Mouse (Mus musculus) monocyte, adult 2 months (primary cell): ENCODE measurements around the gene Pcsk1n.
"Not testable (repeated sequence)": the region's sequence is repeated elsewhere in the genome, so short reads cannot be mapped to it uniquely, and the experiment has no call there.

Source experiments
- DNase-seq, 2 experiments: peaks; one replicate each; pipeline ENCODE4 v3.0.0; 2022; ENCODE audit warnings: low spot score in 2 of 2, low read depth in 1 of 2

Pcsk1n gene

DNA sequence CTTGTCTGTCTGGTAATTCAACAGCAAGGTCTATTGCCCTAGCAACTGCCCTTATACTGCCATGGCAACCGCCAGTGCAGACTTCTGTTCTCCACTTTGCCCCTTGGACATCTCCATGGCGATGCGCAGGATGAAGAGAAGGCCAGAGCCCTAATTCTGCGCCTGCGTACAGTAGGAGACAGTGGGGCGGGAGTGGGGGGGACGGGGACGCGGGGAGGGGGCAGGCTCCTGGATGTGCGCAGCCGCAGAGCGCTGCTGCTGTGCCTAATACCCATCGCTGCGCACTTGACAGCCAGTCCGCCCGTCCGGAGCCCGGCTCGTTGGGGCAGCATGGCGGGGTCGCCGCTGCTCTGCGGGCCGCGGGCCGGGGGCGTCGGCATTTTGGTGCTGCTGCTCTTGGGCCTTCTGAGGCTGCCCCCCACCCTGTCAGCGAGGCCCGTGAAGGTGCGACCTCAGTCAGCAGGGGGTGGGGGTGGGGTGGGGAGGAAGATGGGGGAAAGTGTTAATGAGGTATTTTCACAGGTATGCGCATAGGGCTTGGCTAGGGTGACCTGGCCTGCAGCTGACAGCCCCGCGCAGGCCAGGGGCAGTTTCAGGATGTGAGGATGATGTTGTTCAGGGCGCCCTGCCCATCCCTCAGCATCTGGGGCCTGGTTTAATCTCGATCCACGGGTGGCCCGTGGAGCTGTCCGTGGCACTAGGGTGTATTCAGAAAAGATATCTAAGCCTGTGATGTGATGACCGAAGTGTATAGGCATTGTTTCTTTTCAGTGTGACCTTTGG lies at the start of gene Pcsk1n:
TSS of gene Pcsk1n (plus strand) at position 222 of the 783 bp plus-strand sequence.
- no peak for DNase-seq

DNA sequence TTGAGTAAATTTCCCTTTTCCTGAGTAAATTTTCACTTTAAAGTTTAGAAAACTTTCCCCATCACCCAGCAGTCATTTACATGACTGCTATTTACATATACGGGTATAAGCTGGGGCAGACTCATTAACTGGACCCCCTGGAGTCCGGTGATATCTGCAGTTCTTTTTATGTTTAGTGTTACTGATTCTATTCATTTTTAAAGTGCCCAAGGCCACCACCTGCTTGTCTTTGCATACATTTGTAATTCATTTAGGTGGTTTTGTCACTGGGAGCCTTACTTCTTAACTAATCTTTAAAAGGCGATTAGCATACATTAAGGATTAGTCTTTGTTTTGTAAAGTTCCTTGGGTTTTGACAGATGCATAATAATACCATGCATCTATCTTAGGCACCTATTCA lies 49.8 kb upstream of the Pcsk1n start:
- no peak for DNase-seq

- peak; percentile 40 to 62 for DNase-seq
Measured at GRCm38 (mm10) chrX:7878007-7878419, 41.6 kb upstream of the Pcsk1n start, which contains the start of gene Pim2. TSS of gene Pim2 (plus strand) at chrX:7878262.

- DNase-seq, result no peak
Measured at GRCm38 (mm10) chrX:7878495-7878894, 41.1 kb upstream of the Pcsk1n start.

- peak; percentile 13 to 46 for DNase-seq
Measured at GRCm38 (mm10) chrX:7879819-7880218, 39.8 kb upstream of the Pcsk1n start.

- DNase-seq, result peak; percentile 52 to 60
Measured at GRCm38 (mm10) chrX:7883841-7884567, 35.6 kb upstream of the Pcsk1n start, which contains the start of gene Slc35a2. TSS of gene Slc35a2 (plus strand) at chrX:7884028.

GRCm38 (mm10) chrX:7898211-7898610 lies 21.4 kb upstream of the Pcsk1n start:
- no peak for DNase-seq

GRCm38 (mm10) chrX:7898880-7899874 lies 20.4 kb upstream of the Pcsk1n start, which contains the start of the genes Pqbp1 and Timm17b:
TSS of gene Pqbp1 (minus strand) at chrX:7899269.
TSS of gene Timm17b (plus strand) at chrX:7899357.
- peak; percentile 66 to 74 for DNase-seq

DNA sequence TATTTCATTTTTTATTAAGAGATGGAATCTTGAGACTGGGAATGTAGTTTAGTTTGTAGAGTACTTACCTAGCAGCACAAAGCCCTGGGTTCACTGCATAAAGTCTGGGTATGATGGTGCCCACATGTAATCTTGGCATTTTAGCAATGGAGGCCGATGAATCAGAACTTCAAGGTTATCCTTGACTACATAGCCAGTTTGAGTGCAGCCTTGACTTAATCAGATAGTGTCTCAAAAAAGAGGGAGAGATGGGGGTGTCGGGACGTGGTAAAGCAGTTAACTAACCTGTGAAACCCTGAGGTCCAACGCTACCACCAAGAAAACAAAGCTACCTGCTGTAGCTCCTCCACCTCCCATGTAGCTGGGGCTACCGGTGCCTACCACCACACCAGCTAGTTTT lies 15.2 kb upstream of the Pcsk1n start:
- DNase-seq, result no peak

- DNase-seq, result no peak
Measured at GRCm38 (mm10) chrX:7907735-7908134, 11.9 kb upstream of the Pcsk1n start, which contains the start of gene Gm10491. TSS of gene Gm10491 (minus strand) at chrX:7907835.

DNA sequence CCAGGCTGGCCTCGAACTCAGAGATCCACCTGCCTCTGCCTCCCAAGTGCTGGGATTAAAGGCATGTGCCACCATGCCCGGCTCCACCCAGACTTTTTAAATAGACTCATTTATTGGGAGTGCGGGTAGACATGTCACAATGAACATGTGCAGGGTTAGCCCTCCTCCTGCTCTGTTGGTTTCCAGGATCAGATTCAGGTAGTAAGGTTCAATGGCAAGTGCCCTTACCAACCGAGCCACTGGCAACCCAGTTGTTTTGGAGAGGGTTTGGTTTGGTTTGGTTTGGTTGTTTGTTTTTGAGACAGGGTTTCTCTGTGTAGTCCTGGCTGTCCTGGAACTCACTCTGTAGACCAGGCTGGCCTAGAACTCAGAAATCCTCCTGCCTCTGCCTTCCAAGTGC lies 10.4 kb upstream of the Pcsk1n start, which contains the start of gene Gm10490:
TSS of gene Gm10490 (plus strand) at position 301 of the 400 bp plus-strand sequence.
- not testable (repeated sequence) for DNase-seq

DNA sequence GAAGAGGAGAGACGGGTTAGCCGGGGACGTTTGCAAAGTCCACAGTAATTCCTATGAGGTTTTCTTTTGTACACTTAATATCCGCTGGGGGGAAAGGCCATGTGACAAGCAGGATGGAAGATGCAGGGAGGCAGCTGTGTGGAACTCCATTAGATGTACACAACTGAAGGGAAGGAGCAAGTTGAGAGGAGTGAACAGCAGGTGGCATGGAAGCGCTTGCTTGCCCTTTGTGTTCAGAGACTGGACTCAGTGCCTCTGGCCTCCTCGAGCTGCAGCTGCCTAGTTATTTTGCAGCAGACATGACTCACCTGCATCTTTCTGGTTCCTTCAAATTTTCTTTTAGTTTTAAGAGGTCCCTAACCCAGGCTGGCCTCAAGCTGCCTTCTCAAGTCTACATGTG lies 9.1 kb upstream of the Pcsk1n start:
- no peak for DNase-seq

DNA sequence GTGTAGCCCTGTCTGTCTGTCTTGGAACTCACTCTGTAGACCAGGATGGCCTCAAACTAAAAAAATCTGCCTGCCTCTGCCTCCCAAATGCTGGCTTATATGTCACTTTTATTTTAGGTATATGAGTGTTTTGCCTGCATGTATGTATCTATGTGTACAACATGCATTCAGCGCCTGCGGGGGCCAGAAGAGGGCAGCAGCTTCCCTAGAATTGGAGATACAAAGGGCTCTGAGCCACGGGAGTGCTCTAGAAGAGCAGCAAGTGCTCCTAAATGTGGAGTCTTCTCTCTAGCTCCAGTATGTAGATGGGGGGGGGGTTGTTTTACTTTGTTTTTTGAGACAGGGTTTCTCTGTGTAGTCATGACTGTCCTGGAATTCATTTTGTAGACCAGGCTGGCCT lies 4.0 kb upstream of the Pcsk1n start:
- peak in 1 of 2 experiments; percentile 26 for DNase-seq

DNA sequence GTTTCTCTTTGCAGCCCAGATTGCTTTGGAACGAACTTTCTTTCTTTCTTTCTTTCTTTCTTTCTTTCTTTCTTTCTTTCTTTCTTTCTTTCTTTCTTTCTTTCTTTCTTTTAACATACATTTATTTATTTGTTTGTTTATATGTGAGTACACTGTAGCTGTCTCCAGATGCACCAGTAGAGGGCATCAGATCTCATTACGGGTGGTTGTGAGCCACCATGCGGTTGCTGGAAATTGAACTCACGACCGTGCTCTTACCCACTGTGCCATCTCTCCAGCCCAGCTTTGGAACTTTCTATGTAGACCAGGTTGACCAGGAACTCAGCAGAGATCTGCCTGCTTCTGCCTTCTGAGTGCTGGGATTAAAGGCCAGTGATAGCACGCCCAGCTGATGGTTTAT lies 1.7 kb upstream of the Pcsk1n start:
- DNase-seq, result not testable (repeated sequence)

GRCm38 (mm10) chrX:7922032-7922431 lies 2.4 kb downstream of the Pcsk1n start:
- DNase-seq, result no peak

DNA sequence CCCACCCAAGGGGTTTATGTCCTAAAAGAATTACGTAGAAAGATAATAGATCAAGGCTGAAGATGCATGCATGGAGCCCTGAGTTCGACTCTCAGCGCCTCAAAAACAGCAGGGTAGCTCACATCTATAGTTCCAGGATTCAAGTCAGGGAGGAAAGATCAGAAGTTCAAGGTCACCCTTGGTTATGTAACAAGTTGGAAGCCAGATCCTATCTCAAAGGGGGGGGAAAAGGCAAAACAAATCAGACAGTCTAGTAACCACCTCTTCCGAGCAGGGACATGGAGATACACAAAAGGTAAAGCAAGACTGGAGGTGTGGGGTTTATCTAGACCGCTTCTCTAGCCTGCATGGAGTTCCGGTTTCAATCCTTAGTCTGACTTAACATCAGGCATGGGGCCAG lies 6.6 kb downstream of the Pcsk1n start:
- DNase-seq, result no peak

DNA sequence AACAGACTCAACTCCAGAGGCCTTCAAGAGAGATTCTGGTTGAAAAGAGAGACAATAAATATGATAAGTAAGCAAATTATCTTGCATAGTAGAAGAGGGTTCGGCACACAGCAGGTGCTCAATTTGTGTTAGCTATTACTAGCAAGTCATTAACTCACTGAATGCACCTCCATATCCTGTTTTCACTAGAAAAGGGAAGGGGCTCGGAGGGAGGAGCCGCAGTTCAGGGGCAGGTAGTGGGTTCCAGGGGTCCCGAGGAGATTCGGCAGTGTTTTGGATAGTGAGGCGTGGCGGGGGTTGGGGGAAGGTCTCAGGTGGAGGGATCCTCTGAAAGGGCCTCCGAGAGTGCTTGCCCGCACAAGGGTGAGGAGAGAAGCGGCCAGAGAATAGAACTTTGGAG lies 7.5 kb downstream of the Pcsk1n start:
- DNase-seq, result no peak

DNA sequence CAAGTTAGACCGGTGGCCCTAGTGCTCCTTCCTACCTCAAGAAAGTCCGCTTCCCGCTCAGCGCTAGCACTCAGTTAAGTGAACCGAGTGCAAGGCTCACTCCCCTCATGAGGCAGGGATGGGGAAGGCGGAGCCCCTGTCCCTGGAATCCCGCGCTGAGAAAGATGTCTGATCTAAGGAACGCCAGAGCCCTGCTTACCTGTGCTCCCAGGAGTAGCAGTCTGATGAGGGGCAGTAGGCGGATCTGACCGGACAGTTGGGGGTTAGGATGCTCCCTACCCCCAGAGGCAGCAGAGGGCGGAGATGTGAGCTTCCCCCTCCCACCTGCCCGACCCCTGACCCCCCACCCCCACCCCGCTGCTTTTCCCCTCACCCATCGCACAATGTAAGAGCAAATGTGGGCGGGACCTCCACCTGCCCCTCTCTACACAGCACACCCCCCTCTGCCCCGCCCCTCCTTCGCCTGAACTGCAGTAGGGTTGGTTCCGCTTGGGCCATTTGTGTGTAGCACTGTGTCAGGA lies 8.7 kb downstream of the Pcsk1n start, which contains the start of gene Eras:
TSS of gene Eras (minus strand) at position 338 of the 521 bp plus-strand sequence.
- no peak for DNase-seq

- no peak for DNase-seq
Measured at GRCm38 (mm10) chrX:7936874-7937273, 17.3 kb downstream of the Pcsk1n start.

- DNase-seq, result no peak
Measured at GRCm38 (mm10) chrX:7937667-7938066, 18.0 kb downstream of the Pcsk1n start.
